Mouse (Mus musculus) monocyte, adult 59 days (primary cell): ENCODE measurements around the gene Ptprb. TPM values are rescaled to one million over a fixed set of nuclear protein-coding genes. Genes with fewer than 3 reads are reported as not detected.

ENCODE experiments used
- total RNA-seq, 2 experiments: library from RNA; stranded (reverse); gene quantifications; one replicate each; pipeline ENCODE4 v1.2.4; 2023

The Ptprb gene
- not detected for total RNA-seq

DNA sequence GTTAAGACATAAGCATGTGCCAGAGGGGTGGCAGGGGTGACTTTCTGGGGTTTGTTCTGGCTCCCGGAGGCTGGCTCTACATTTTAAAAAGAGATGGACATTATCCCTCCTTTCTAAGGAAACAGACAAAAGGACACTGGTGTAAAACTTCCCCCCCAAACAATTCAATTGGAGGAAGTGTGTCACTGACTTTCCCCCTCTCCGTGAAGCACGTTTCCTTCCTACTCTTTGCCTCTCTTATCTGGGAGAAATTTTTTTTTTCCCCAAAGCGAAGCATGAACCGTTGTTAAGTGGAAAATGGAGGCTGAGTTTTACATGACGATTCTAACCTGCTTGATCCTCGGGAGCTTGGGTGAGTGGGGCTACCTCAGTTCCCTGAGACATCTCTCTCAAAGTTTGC, at the start of gene Ptprb:
Ptprb (plus strand) TSS at position 244 of the 400 bp plus-strand sequence.

Other genes starting within 250 kb of the Ptprb start
- not detected for gene 4933416C03Rik, start 161.6 kb upstream of the Ptprb start, total RNA-seq
- not detected for gene Kcnmb4, start 198.4 kb downstream of the Ptprb start, total RNA-seq